Mouse (Mus musculus): Measurements from ENCODE around the gene Hist1h2ad. TPM values are rescaled to one million over a fixed set of nuclear protein-coding genes. Genes with fewer than 3 reads are reported as not detected.
A peak's percentile ranks its signal among the peaks of the same experiment; 100 is the strongest.
"Not testable (repeated sequence)": the region's sequence is repeated elsewhere in the genome, so short reads cannot be mapped to it uniquely, and the experiment has no call there.

The Hist1h2ad gene
- polyA plus RNA-seq, 1 experiment from 2014 or later, result 2.9 TPM

GRCm38 (mm10) chr13:23609209-23609608, 35.0 kb downstream of the Hist1h2ad start:
- no peak overlapping the region for H3K4me2 ChIP-seq (ENCODE audit: low read depth, low read length)
- no peak for ATAC-seq (ENCODE audit: low read depth)
- H3K4me3 ChIP-seq (ENCODE audit: low read length), result no peak overlapping the region
- no peaks in the 10 kb centered on the region for H3K9me3 ChIP-seq (ENCODE audit: control insufficient read depth, low read length)
- no peaks in the 10 kb centered on the region for H3K36me3 ChIP-seq (ENCODE audit: control insufficient read depth, insufficient read depth, low read length)
- no peak overlapping the region for H3K27ac ChIP-seq (ENCODE audit: low read length)
- no peak overlapping the region for H3K9ac ChIP-seq (ENCODE audit: low read length)
- no peaks in the 10 kb centered on the region for H3K4me1 ChIP-seq (replicated peaks; ENCODE audit: control insufficient read depth, insufficient read depth, low read length)
- H3K27me3 ChIP-seq (ENCODE audit: control insufficient read depth, insufficient read depth, low read depth, low read length), result no peaks in the 10 kb centered on the region
- 73% methylated on average over 4 of the region's 4 CpGs for WGBS

DNA sequence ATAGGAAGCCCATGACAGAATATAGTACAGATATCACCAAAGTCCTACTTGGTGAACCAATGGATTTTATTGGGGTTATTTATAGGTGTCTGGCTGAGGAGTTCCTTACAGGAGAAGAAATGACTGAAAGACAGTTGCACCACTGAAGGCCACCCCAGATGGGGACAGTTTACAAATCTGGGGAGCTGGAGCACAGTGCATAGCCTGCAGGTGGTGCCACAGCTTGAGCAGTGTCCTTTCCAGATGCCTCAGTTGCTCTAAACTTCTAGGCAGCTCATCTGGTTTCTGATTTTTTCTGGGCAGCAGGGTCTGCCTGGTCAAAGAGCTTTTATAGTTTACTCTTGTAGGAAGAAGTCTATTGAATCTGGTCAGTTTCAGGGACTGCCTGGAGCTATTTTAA, 35.7 kb downstream of the Hist1h2ad start:
- Histone ChIP-seq H3K9ac (ENCODE audit: low read length) (no peak overlapping the region), H3K4me3 (ENCODE audit: low read length) (no peak overlapping the region), H3K27ac (ENCODE audit: low read length) (no peak overlapping the region), H3K36me3 (ENCODE audit: control insufficient read depth, insufficient read depth, low read length) (no peaks in the 10 kb centered on the region), H3K4me1 (replicated peaks; ENCODE audit: control insufficient read depth, insufficient read depth, low read length) (no peaks in the 10 kb centered on the region), H3K27me3 (ENCODE audit: control insufficient read depth, insufficient read depth, low read depth, low read length) (no peaks in the 10 kb centered on the region), H3K9me3 (ENCODE audit: control insufficient read depth, low read length) (no peaks in the 10 kb centered on the region), H3K4me2 (ENCODE audit: low read depth, low read length) (no peak overlapping the region)
- ATAC-seq (ENCODE audit: low read depth), result no peak

GRCm38 (mm10) chr13:23610393-23610792, 36.2 kb downstream of the Hist1h2ad start:
- Histone ChIP-seq H3K9ac (ENCODE audit: low read length) (no peak overlapping the region), H3K4me2 (ENCODE audit: low read depth, low read length) (no peak overlapping the region), H3K4me1 (replicated peaks; ENCODE audit: control insufficient read depth, insufficient read depth, low read length) (no peaks in the 10 kb centered on the region), H3K27me3 (ENCODE audit: control insufficient read depth, insufficient read depth, low read depth, low read length) (no peaks in the 10 kb centered on the region), H3K4me3 (ENCODE audit: low read length) (no peak overlapping the region), H3K36me3 (ENCODE audit: control insufficient read depth, insufficient read depth, low read length) (no peaks in the 10 kb centered on the region), H3K27ac (ENCODE audit: low read length) (no peak overlapping the region), H3K9me3 (ENCODE audit: control insufficient read depth, low read length) (no peaks in the 10 kb centered on the region)
- ATAC-seq (ENCODE audit: low read depth), result no peak
- 79% methylated on average over 2 of the region's 2 CpGs for WGBS

DNA sequence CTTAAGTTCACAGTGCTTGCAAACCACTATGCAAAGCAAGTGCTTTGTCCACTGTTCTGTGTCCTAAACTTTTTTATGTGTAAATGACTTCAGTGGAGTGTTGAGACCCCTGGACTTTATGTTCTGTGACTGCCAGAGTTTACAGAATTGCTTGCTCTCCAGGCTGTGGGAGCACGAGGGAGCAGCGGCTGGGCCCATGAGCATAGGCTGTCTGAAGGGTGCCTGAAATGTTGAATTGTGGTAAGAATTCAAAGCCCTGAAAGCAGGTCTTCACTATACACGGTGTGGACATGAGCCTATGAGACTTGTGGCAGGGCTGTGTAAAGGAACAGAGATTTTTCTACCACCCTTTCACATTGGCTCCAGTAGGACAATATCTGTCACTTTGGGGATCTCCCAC, 37.5 kb downstream of the Hist1h2ad start:
- 84% methylated on average over 3 of the region's 3 CpGs for WGBS
- Histone ChIP-seq H3K4me3 (ENCODE audit: low read length) (no peak overlapping the region), H3K27ac (ENCODE audit: low read length) (no peak overlapping the region), H3K27me3 (ENCODE audit: control insufficient read depth, insufficient read depth, low read depth, low read length) (no peaks in the 10 kb centered on the region), H3K4me1 (replicated peaks; ENCODE audit: control insufficient read depth, insufficient read depth, low read length) (no peaks in the 10 kb centered on the region), H3K9me3 (ENCODE audit: control insufficient read depth, low read length) (no peaks in the 10 kb centered on the region), H3K4me2 (ENCODE audit: low read depth, low read length) (no peak overlapping the region), H3K9ac (ENCODE audit: low read length) (no peak overlapping the region), H3K36me3 (ENCODE audit: control insufficient read depth, insufficient read depth, low read length) (no peaks in the 10 kb centered on the region)
- ATAC-seq (ENCODE audit: low read depth), result no peak

GRCm38 (mm10) chr13:23620056-23620732, 46.0 kb downstream of the Hist1h2ad start:
- ATAC-seq (ENCODE audit: low read depth), result no peak

DNA sequence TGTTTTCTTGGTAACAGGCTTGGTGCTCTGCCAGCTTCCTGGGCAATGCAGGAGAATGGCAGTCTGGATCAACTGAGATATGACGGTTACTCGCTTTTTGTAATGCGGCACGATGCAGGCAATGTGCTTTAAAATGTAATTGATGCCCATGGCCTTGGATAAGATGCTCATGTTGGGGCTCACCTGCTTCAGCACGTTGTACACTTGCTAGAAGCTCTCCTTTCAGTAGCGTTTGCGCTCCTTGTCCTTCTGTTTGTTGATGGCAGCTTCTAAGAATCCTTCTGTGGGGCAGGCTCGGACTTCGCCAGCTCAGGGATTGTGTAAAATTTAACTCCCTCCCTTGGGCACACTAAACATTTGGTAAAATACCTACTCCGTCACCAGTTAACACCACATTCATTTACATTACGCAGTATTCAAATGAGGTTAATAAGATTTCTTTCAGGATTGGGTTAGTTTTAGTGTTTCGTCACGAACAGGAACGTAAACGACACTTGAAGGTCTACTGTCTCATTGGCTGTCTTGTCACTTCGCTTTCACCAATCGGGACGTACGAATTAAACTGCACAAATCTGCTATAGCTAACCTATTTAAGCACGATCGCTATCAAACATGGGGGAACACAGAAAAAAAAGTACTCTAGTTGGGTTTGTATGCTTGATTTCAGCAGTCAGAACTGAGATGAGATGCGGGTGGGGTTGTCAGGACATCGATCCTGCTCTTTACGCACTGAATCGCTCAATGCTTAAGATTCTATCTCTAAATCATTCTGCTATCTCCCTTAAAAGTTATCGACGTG, 46.8 kb downstream of the Hist1h2ad start, which contains the start of gene Hist1h2be:
Gene Hist1h2be, minus strand, starts transcription at position 392 of the 799 bp plus-strand sequence.
- H3K27me3 ChIP-seq (ENCODE audit: control insufficient read depth, insufficient read depth, low read depth, low read length), result no peaks in the 10 kb centered on the region
- H3K4me2 ChIP-seq (ENCODE audit: low read depth, low read length), result peak within 1 kb of the TSS; percentile 82
- H3K4me1 ChIP-seq (replicated peaks; ENCODE audit: control insufficient read depth, insufficient read depth, low read length), result peaks cover 9% of the 10 kb centered on the region
- H3K27ac ChIP-seq (ENCODE audit: low read length), result peak within 1 kb of the TSS; percentile 98
- peak; percentile 88 for ATAC-seq (ENCODE audit: low read depth)
- H3K9ac ChIP-seq (ENCODE audit: low read length), result peak within 1 kb of the TSS; percentile 89
- H3K4me3 ChIP-seq (ENCODE audit: low read length), result peak within 1 kb of the TSS; percentile 65
- H3K36me3 ChIP-seq (ENCODE audit: control insufficient read depth, insufficient read depth, low read length), result no peaks in the 10 kb centered on the region
- under 1% methylated on average over 27 of the region's 27 CpGs for WGBS
- H3K9me3 ChIP-seq (ENCODE audit: control insufficient read depth, low read length), result no peaks in the 10 kb centered on the region

More at GRCm38 (mm10) chr13:23620056-23620732, 46.0 kb downstream of the Hist1h2ad start:
- no peaks in the 10 kb centered on the region for H3K27me3 ChIP-seq (ENCODE audit: control insufficient read depth, insufficient read depth, low read depth, low read length)
- peak overlapping the region; percentile 65 for H3K4me3 ChIP-seq (ENCODE audit: low read length)
- peak overlapping the region; percentile 98 for H3K27ac ChIP-seq (ENCODE audit: low read length)
- peaks cover 9% of the 10 kb centered on the region for H3K4me1 ChIP-seq (replicated peaks; ENCODE audit: control insufficient read depth, insufficient read depth, low read length)
- no peaks in the 10 kb centered on the region for H3K9me3 ChIP-seq (ENCODE audit: control insufficient read depth, low read length)
- peak overlapping the region; percentile 82 for H3K4me2 ChIP-seq (ENCODE audit: low read depth, low read length)
- H3K36me3 ChIP-seq (ENCODE audit: control insufficient read depth, insufficient read depth, low read length), result no peaks in the 10 kb centered on the region
- peak overlapping the region; percentile 89 for H3K9ac ChIP-seq (ENCODE audit: low read length)
- WGBS, result 32% methylated on average over 12 of the region's 12 CpGs

GRCm38 (mm10) chr13:23621532-23622174, 47.5 kb downstream of the Hist1h2ad start:
- Histone ChIP-seq H3K4me3 (ENCODE audit: low read length) (peak overlapping the region; percentile 65), H3K36me3 (ENCODE audit: control insufficient read depth, insufficient read depth, low read length) (no peaks in the 10 kb centered on the region), H3K9me3 (ENCODE audit: control insufficient read depth, low read length) (no peaks in the 10 kb centered on the region), H3K4me2 (ENCODE audit: low read depth, low read length) (peak overlapping the region; percentile 82), H3K27ac (ENCODE audit: low read length) (peak overlapping the region; percentile 98), H3K27me3 (ENCODE audit: control insufficient read depth, insufficient read depth, low read depth, low read length) (no peaks in the 10 kb centered on the region), H3K9ac (ENCODE audit: low read length) (peak overlapping the region; percentile 89), H3K4me1 (replicated peaks; ENCODE audit: control insufficient read depth, insufficient read depth, low read length) (peaks cover 9% of the 10 kb centered on the region)
- peak; percentile 87 for ATAC-seq (ENCODE audit: low read depth)
- WGBS, result under 1% methylated on average over 18 of the region's 18 CpGs

- not testable (repeated sequence) for H3K27me3 ChIP-seq (ENCODE audit: control insufficient read depth, insufficient read depth, low read depth, low read length); H3K9me3 ChIP-seq (ENCODE audit: control insufficient read depth, low read length); H3K4me1 ChIP-seq (replicated peaks; ENCODE audit: control insufficient read depth, insufficient read depth, low read length); H3K36me3 ChIP-seq (ENCODE audit: control insufficient read depth, insufficient read depth, low read length)
- Histone ChIP-seq H3K27ac (ENCODE audit: low read length) (peak within 1 kb of the TSS; percentile 98), H3K4me3 (ENCODE audit: low read length) (peak within 1 kb of the TSS; percentile 65), H3K4me2 (ENCODE audit: low read depth, low read length) (peak within 1 kb of the TSS; percentile 82), H3K9ac (ENCODE audit: low read length) (peak within 1 kb of the TSS; percentile 89)
- WGBS, result under 1% methylated on average over 46 of the region's 53 CpGs
- ATAC-seq (ENCODE audit: low read depth), result peak; percentile 93
Observed at GRCm38 (mm10) chr13:23622175-23622671, 48.0 kb downstream of the Hist1h2ad start, which contains the start of gene Hist1h1e. TSS of gene Hist1h1e (minus strand) at chr13:23622558.

Data from lung, embryonic 16.5 days (tissue).